Mouse (Mus musculus) CH12.LX (cell line): ENCODE results near the gene Dbndd2. TPM values are rescaled to one million over a fixed set of nuclear protein-coding genes. Genes with fewer than 3 reads are reported as not detected.

Experiments used
- DNase-seq: peaks from one replicate; pipeline ENCODE4 v3.0.0-alpha.2; 2013; ENCODE audit errors: extremely low read depth
- H3K27ac ChIP-seq: 2 replicates; pipeline ENCODE4 v1.5.1; 2012; ENCODE audit warnings: low read depth, mild to moderate bottlenecking, control low read depth, moderate library complexity; ENCODE audit not compliant: insufficient read depth
- H3K27me3 ChIP-seq: replicated peaks from 2 replicates; pipeline ENCODE3; 2012; ENCODE audit warnings: inconsistent platforms
- H3K36me3 ChIP-seq, 2 experiments: replicated peaks in 1 of 2; 2 replicates each; pipeline versions ENCODE3 to v1.6.1; 2012; ENCODE audit warnings: inconsistent platforms in 1 of 2, low read length in 1 of 2, mild to moderate bottlenecking in 1 of 2, mixed read lengths in 1 of 2, moderate library complexity in 1 of 2; ENCODE audit not compliant: control insufficient read depth in 1 of 2, insufficient read depth in 1 of 2
- H3K4me1 ChIP-seq, 2 experiments: 2 replicates each; pipeline ENCODE4 v1.6.1; 2012; ENCODE audit warnings: inconsistent platforms in 1 of 2, moderate library complexity in 1 of 2; ENCODE audit not compliant: insufficient read depth in 2 of 2, control insufficient read depth in 1 of 2
- H3K4me2 ChIP-seq: 2 replicates; pipeline ENCODE4 v1.6.1; 2012; ENCODE audit warnings: low read depth, mild to moderate bottlenecking, control low read depth; ENCODE audit not compliant: poor library complexity, insufficient read depth, severe bottlenecking
- H3K4me3 ChIP-seq, 3 experiments: fragments of 150-350 bp in 1 of 3; sonication (generic) in 1 of 3; replicated peaks in 1 of 3; 2 replicates each; pipeline versions ENCODE3 to v1.5.1; 2011 to 2012; ENCODE audit warnings: low read depth in 2 of 3, low read length in 2 of 3, mild to moderate bottlenecking in 2 of 3, moderate library complexity in 2 of 3, control low read depth in 1 of 3, improper control_type of control experiment in 1 of 3, inconsistent platforms in 1 of 3, mixed read lengths in 1 of 3; ENCODE audit not compliant: poor library complexity in 1 of 3
- H3K79me2 ChIP-seq: replicated peaks from 2 replicates; pipeline ENCODE4 v1.6.1; 2012; ENCODE audit warnings: mild to moderate bottlenecking, moderate library complexity; ENCODE audit not compliant: control insufficient read depth, poor library complexity, insufficient read depth, severe bottlenecking; ENCODE audit errors: extremely low read depth
- H3K9ac ChIP-seq: 2 replicates; pipeline ENCODE4 v1.6.1; 2012; ENCODE audit warnings: low read depth, mild to moderate bottlenecking, control low read depth, moderate library complexity; ENCODE audit not compliant: insufficient read depth
- H3K9me3 ChIP-seq: replicated peaks from 2 replicates; pipeline ENCODE3; 2012; ENCODE audit warnings: low read length, inconsistent platforms, mixed read lengths
- BHLHE40 ChIP-seq: IDR thresholded peaks from 2 replicates; pipeline ENCODE4 v1.6.1; 2011; ENCODE audit warnings: mild to moderate bottlenecking, low read depth, low read length, improper control_type of control experiment
- CHD1 ChIP-seq: IDR thresholded peaks from 2 replicates; pipeline ENCODE4 v1.6.1; 2012; ENCODE audit warnings: low read depth, low read length, improper control_type of control experiment, inconsistent platforms
- CHD2 ChIP-seq: IDR thresholded peaks from 2 replicates; pipeline ENCODE4 v1.6.1; 2011; ENCODE audit warnings: low read length, improper control_type of control experiment
- E2F4 ChIP-seq: IDR thresholded peaks from 2 replicates; pipeline ENCODE4 v1.6.1; 2011; ENCODE audit warnings: low read depth, low read length, improper control_type of control experiment; ENCODE audit not compliant: insufficient replicate concordance
- ELF1 ChIP-seq: IDR thresholded peaks from 2 replicates; pipeline ENCODE4 v1.6.1; 2014; ENCODE audit warnings: low read depth, mild to moderate bottlenecking, inconsistent platforms, low read length, improper control_type of control experiment
- ETS1 ChIP-seq: conservative IDR thresholded peaks from 2 replicates; pipeline ENCODE4 v1.6.1; 2012; ENCODE audit warnings: low read depth, mild to moderate bottlenecking, inconsistent platforms, low read length, improper control_type of control experiment, moderate library complexity
- HCFC1 ChIP-seq: IDR thresholded peaks from 2 replicates; pipeline ENCODE4 v1.6.1; 2012; ENCODE audit warnings: low read depth, mild to moderate bottlenecking, inconsistent platforms, low read length, improper control_type of control experiment
- IRF4 ChIP-seq: IDR thresholded peaks from 2 replicates; pipeline ENCODE4 v1.6.1; 2014; ENCODE audit warnings: low read depth, mild to moderate bottlenecking, inconsistent platforms, low read length, improper control_type of control experiment
- JUND ChIP-seq: conservative IDR thresholded peaks from 2 replicates; pipeline ENCODE4 v1.6.1; 2011; ENCODE audit warnings: low read depth, low read length, improper control_type of control experiment
- MAZ ChIP-seq: IDR thresholded peaks from 2 replicates; pipeline ENCODE4 v1.6.1; 2012; ENCODE audit warnings: low read depth, mild to moderate bottlenecking, inconsistent platforms, low read length, improper control_type of control experiment, moderate library complexity
- MYC ChIP-seq: IDR thresholded peaks from 2 replicates; pipeline ENCODE4 v1.6.1; 2011; ENCODE audit warnings: low read depth, mild to moderate bottlenecking, improper control_type of control experiment, low read length
- NELFE ChIP-seq: IDR thresholded peaks from 2 replicates; pipeline ENCODE4 v1.6.1; 2011; ENCODE audit warnings: low read depth, low read length, improper control_type of control experiment
- NRF1 ChIP-seq: IDR thresholded peaks from 2 replicates; pipeline ENCODE4 v1.6.1; 2014; ENCODE audit warnings: low read depth, mild to moderate bottlenecking, inconsistent platforms, low read length, improper control_type of control experiment, moderate library complexity
- POLR2AphosphoS2 ChIP-seq: IDR thresholded peaks from 2 replicates; pipeline ENCODE4 v1.6.1; 2011; ENCODE audit warnings: low read depth, low read length, improper control_type of control experiment
- SMC3 ChIP-seq: IDR thresholded peaks from 2 replicates; pipeline ENCODE4 v1.6.1; 2011; ENCODE audit warnings: low read depth, low read length, improper control_type of control experiment
- TBP ChIP-seq: conservative IDR thresholded peaks from 2 replicates; pipeline ENCODE4 v1.6.1; 2011; ENCODE audit warnings: low read depth, low read length, improper control_type of control experiment
- TCF12 ChIP-seq: IDR thresholded peaks from 2 replicates; pipeline ENCODE4 v1.6.1; 2014; ENCODE audit warnings: low read depth, mild to moderate bottlenecking, inconsistent platforms, low read length, improper control_type of control experiment
- UBTF ChIP-seq: IDR thresholded peaks from 2 replicates; pipeline ENCODE4 v1.6.1; 2012; ENCODE audit warnings: low read depth, mild to moderate bottlenecking, inconsistent platforms, low read length, improper control_type of control experiment, moderate library complexity
- USF1 ChIP-seq: IDR thresholded peaks from 2 replicates; pipeline ENCODE4 v1.6.1; 2014; ENCODE audit warnings: low read depth, mild to moderate bottlenecking, inconsistent platforms, low read length, improper control_type of control experiment
- USF2 ChIP-seq: conservative IDR thresholded peaks from 2 replicates; pipeline ENCODE4 v1.6.1; 2011; ENCODE audit warnings: low read depth, low read length, improper control_type of control experiment
- ZC3H11A ChIP-seq: IDR thresholded peaks from 2 replicates; pipeline ENCODE4 v1.6.1; 2012; ENCODE audit warnings: low read depth, mild to moderate bottlenecking, inconsistent platforms, low read length, improper control_type of control experiment
- ZMIZ1 ChIP-seq: IDR thresholded peaks from 2 replicates; pipeline ENCODE4 v1.6.1; 2012; ENCODE audit warnings: low read depth, mild to moderate bottlenecking, inconsistent platforms, low read length, improper control_type of control experiment
- ZNF384 ChIP-seq: IDR thresholded peaks from 2 replicates; pipeline ENCODE4 v1.6.1; 2012; ENCODE audit warnings: low read depth, low read length, improper control_type of control experiment, inconsistent platforms
- dilution Hi-C: fragments of 300-500 bp; cut with MboI; formaldehyde crosslinking; loops from 2 replicates; pipeline ENCODE4 v1.14.3; 2020; ENCODE audit warnings: low sequenced_read_pairs; ENCODE audit not compliant: extremely low pct_unique_long_range_greater_than_20kb, extremely low pct_ligation_motif_present
- in situ Hi-C: fragments of 300-500 bp; cut with MboI; formaldehyde crosslinking; loops from 3 replicates; pipeline ENCODE4 v1.14.3; 2019; ENCODE audit warnings: low sequenced_read_pairs, low pct_ligation_motif_present, low pct_unique_long_range_greater_than_20kb, mixed read lengths
- polyA plus RNA-seq: library from polyadenylated mRNA; unstranded; fragments of >175 nt; gene quantifications from 2 replicates; pipeline ENCODE4 v1.2.1, GENCODE M21; 2012; ENCODE audit warnings: low read depth; ENCODE audit not compliant: insufficient read length
- total RNA-seq, 2 experiments: library from RNA; depleted of rRNA; stranded (reverse); fragments of 300-350 nt in 1 of 2; fragments of >200 nt in 1 of 2; gene quantifications; 2 replicates each; pipeline ENCODE4 v1.2.3; 2012 to 2014

Dbndd2 gene
- total and polyA plus RNA-seq, 3 experiments = 0.53 to 5.7 TPM; not detected in 1

GRCm38 (mm10) chr2:164456864-164457300 is 29.0 kb upstream of the Dbndd2 start, which contains the start of gene Sys1 (continued):
- TF ChIP-seq CHD1 (no peak), ZC3H11A (no peak), ZNF384 (no peak), TCF12 (peak; percentile 73; the same call in 1 of the 2 replicates), JUND (no peak), ETS1 (peak; percentile 48; the same call in 1 of the 2 replicates), POLR2AphosphoS2 (peak; percentile 44; the same call in 1 of the 2 replicates), USF1 (no peak), ELF1 (peak; percentile 42; the same call in 1 of the 2 replicates), E2F4 (no peak), HCFC1 (peak; percentile 86)

GRCm38 (mm10) chr2:164457942-164458341 is 28.0 kb upstream of the Dbndd2 start:
- Histone ChIP-seq H3K9ac (peak overlapping the region; percentile 59), H3K4me1 (peaks cover 7 to 35% of the 10 kb centered on the region in 2 experiments)
- in situ Hi-C loops = loop anchor here (5.0 kb wide), 1 partner anchor 36 kb away; no protein-coding TSS in a partner anchor

DNA sequence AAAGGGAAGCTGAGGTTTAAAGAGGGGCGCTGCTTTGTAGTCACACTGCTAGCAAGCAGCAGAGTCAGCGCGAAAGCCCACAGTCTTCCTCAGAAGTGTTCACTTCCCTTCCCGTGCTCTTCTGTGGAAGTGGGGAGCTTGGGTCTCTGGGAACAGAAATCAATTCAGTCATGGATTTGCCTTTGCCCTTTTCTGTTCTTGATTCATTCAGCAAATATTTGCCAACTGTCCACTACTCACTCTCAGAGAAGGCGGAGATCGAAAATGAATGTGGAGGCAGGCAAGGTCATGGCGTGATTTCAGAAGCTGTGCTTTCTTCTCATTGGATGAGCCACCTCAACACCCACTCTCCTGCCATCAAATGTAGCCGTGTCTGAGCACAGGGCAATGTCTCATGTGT is 27.4 kb upstream of the Dbndd2 start:
- H3K27me3 ChIP-seq = no peaks in the 10 kb centered on the region
- peaks cover 11 to 16% of the 10 kb centered on the region in 2 experiments for H3K36me3 ChIP-seq
- H3K79me2 ChIP-seq = peaks cover 11% of the 10 kb centered on the region
- in situ Hi-C loops = loop anchor here (5.0 kb wide), 1 partner anchor 36 kb away; no protein-coding TSS in a partner anchor
- H3K4me2 ChIP-seq = no peak overlapping the region
- no peak for DNase-seq
- dilution Hi-C loops = no loop called here
- H3K4me1 ChIP-seq = peaks cover 7 to 39% of the 10 kb centered on the region in 2 experiments
- H3K27ac ChIP-seq = no peak overlapping the region
- H3K4me3 ChIP-seq = no peak overlapping the region
- no peak overlapping the region for H3K9ac ChIP-seq
- TF ChIP-seq ELF1 (no peak), HCFC1 (no peak), E2F4 (no peak), ZMIZ1 (no peak), ZC3H11A (no peak), NRF1 (no peak), MAZ (no peak), NELFE (no peak), CHD2 (no peak), TCF12 (no peak), BHLHE40 (no peak), USF2 (no peak), CHD1 (no peak), MYC (no peak), SMC3 (no peak)
- TF ChIP-seq, all 38 proteins: peak for 0
- H3K9me3 ChIP-seq = peaks cover 2% of the 10 kb centered on the region

More at GRCm38 (mm10) chr2:164457942-164458341, 28.0 kb upstream of the Dbndd2 start:
- peak overlapping the region; percentile 39 for H3K4me2 ChIP-seq
- no peak for TF ChIP-seq IRF4
- TF ChIP-seq BHLHE40 = peak; percentile 61
- TF ChIP-seq USF1 = peak; percentile 72
- TF ChIP-seq ZMIZ1 = no peak
- TF ChIP-seq ELF1 = no peak
- TF ChIP-seq TCF12 = no peak
- no peak for TF ChIP-seq TBP
- no peak for TF ChIP-seq SMC3
- TF ChIP-seq USF2 = peak; percentile 69
- TF ChIP-seq ZC3H11A = no peak
- no peak for TF ChIP-seq JUND
- no peak for TF ChIP-seq UBTF
- H3K9me3 ChIP-seq = peaks cover 2% of the 10 kb centered on the region
- DNase-seq = no peak
- peaks cover 3% of the 10 kb centered on the region for H3K27me3 ChIP-seq
- dilution Hi-C loops = no loop called here
- H3K4me3 ChIP-seq = peak overlapping the region; percentile 30 to 69 (median 35)
- peaks cover 5 to 10% of the 10 kb centered on the region in 2 experiments for H3K36me3 ChIP-seq
- H3K27ac ChIP-seq = peak overlapping the region; percentile 43
- H3K79me2 ChIP-seq = peaks cover 11% of the 10 kb centered on the region
